Mouse (Mus musculus) heart, postnatal 0 days (tissue): Measurements from ENCODE around the gene Esrrg. TPM values are rescaled to one million over a fixed set of nuclear protein-coding genes. Genes with fewer than 3 reads are reported as not detected.
A peak's percentile ranks its signal among the peaks of the same experiment; 100 is the strongest.

Experiments
- ATAC-seq: fragments of 200-750 bp; cut with Nextera tagmentation; 2 replicates; pipeline ENCODE4 v1.8.0; 2017; ENCODE audit warnings: low read depth, moderate number of reproducible peaks, moderate library complexity; ENCODE audit not compliant: insufficient read depth
- DNase-seq: peaks from one replicate; pipeline ENCODE4 v3.0.0-alpha.2; 2016; ENCODE audit warnings: low spot score
- H3K27ac ChIP-seq: fragments of 300-500 bp; sonication (generic); 2 replicates; pipeline ENCODE4 v1.5.1; 2014; ENCODE audit warnings: low read depth, mild to moderate bottlenecking
- H3K27me3 ChIP-seq: fragments of 300-500 bp; sonication (generic); 2 replicates; pipeline ENCODE4 v1.6.1; 2014; ENCODE audit warnings: low read length, mixed read lengths; ENCODE audit not compliant: control insufficient read depth, insufficient read depth
- H3K36me3 ChIP-seq: fragments of 300-500 bp; sonication (generic); replicated peaks from 2 replicates; pipeline ENCODE4 v1.6.1; 2014; ENCODE audit warnings: low read length, mixed read lengths; ENCODE audit not compliant: control insufficient read depth, insufficient read depth
- H3K4me1 ChIP-seq: fragments of 300-500 bp; sonication (generic); 2 replicates; pipeline ENCODE4 v1.6.1; 2014; ENCODE audit warnings: antibody characterized with exemption; ENCODE audit not compliant: control insufficient read depth, insufficient read depth
- H3K4me2 ChIP-seq: fragments of 300-500 bp; sonication (generic); 2 replicates; pipeline ENCODE4 v1.6.1; 2014; ENCODE audit warnings: low read depth, mild to moderate bottlenecking, low read length, moderate library complexity
- H3K4me3 ChIP-seq: fragments of 300-500 bp; sonication (generic); 2 replicates; pipeline ENCODE4 v1.5.1; 2014; ENCODE audit warnings: low read depth, low read length
- H3K9ac ChIP-seq: fragments of 300-500 bp; sonication (generic); replicated peaks from 2 replicates; pipeline ENCODE4 v1.6.1; 2014; ENCODE audit warnings: low read depth, low read length, mixed read lengths
- H3K9me3 ChIP-seq: fragments of 300-500 bp; sonication (generic); replicated peaks from 2 replicates; pipeline ENCODE4 v1.6.1; 2016; ENCODE audit warnings: low read length; ENCODE audit not compliant: control insufficient read depth
- CTCF ChIP-seq: IDR thresholded peaks from 2 replicates; pipeline ENCODE4 v1.5.1; 2016; ENCODE audit warnings: antibody characterized with exemption, control low read depth, low read depth
- EP300 ChIP-seq: IDR thresholded peaks from 2 replicates; pipeline ENCODE4 v1.6.1; 2016; ENCODE audit warnings: antibody characterized with exemption, low read depth
- WGBS: fragments of 180-500 bp; shearing (Covaris S2); extraction: QIAGEN DNeasy Blood & Tissue Kit; methylation state at CpG from one replicate; pipeline ENCODE4 v1.1.7; 2014; 5-methylcytosine and 5-hydroxymethylcytosine counted together
- polyA plus RNA-seq: library from polyadenylated mRNA; unstranded; fragments of >200 nt; fragmentation: Nextera tagmentation; extraction: Ambion mirVana; gene quantifications from 2 replicates; pipeline ENCODE4 v1.2.1, GENCODE M21; 2015
- total RNA-seq: library from RNA; depleted of rRNA; stranded (reverse); fragments of >200 nt; gene quantifications from 2 replicates; pipeline ENCODE4 v1.2.3, GENCODE M21; 2014; ENCODE audit warnings: low replicate concordance

The Esrrg gene
- total and polyA plus RNA-seq, 2 experiments from 2014 or later, result 11.5 to 16.8 TPM

DNA sequence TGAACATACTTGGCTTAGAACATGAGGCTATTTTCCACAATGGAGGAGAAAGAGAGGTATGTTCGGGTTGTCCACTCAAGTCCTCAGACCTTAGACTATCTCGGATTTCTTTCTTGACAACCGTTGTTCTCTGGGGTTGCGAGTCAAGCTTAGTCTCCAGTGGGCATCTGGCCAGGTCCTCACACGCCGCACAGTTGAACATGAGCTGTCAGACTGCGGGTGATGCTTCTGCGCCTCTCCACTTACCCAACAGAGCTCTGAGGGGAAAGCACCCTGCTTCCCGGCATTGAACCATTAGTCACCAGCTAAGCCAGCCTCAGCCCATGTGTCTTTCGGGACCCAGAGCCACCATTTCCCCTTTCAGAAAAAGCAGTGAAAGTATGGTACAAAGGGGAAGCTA lies 633.2 kb downstream of the Esrrg start:
- Histone ChIP-seq H3K9ac (no peak overlapping the region), H3K27ac (no peak overlapping the region), H3K36me3 (no peaks in the 10 kb centered on the region), H3K9me3 (no peaks in the 10 kb centered on the region), H3K27me3 (no peaks in the 10 kb centered on the region), H3K4me2 (no peak overlapping the region), H3K4me1 (no peaks in the 10 kb centered on the region), H3K4me3 (no peak overlapping the region)
- ATAC-seq (no peak), DNase-seq (no peak)
- no peak for TF ChIP-seq EP300
- no peak for TF ChIP-seq CTCF
- 68% methylated on average over 10 of the region's 10 CpGs for WGBS

DNA sequence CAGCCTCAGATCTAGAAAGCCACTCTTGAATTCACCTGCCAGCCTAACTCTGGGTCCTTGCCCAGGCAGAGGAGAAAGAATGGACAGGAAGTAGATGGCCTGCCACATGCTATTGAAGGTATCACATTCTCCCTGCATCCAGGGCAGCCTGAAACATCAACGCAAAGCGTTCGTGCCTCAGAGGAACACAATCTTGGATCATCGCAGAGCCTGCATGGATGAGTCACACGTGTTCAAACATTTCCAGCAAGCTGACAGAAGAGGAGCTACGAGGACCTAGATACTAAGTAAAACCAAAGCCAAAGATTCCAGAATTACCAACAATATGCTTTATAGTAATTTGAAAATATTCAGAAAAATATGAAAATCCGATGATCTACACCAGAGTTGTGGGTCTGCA lies 648.9 kb downstream of the Esrrg start:
- H3K4me1 ChIP-seq, result no peaks in the 10 kb centered on the region
- WGBS, result 78% methylated on average over 7 of the region's 7 CpGs
- H3K4me3 ChIP-seq, result no peak overlapping the region
- no peak for DNase-seq
- H3K4me2 ChIP-seq, result no peak overlapping the region
- no peak overlapping the region for H3K27ac ChIP-seq
- TF ChIP-seq EP300, result no peak
- no peak for TF ChIP-seq CTCF
- no peaks in the 10 kb centered on the region for H3K36me3 ChIP-seq
- no peaks in the 10 kb centered on the region for H3K9me3 ChIP-seq
- H3K27me3 ChIP-seq, result no peaks in the 10 kb centered on the region
- no peak overlapping the region for H3K9ac ChIP-seq
- no peak for ATAC-seq

GRCm38 (mm10) chr1:188260259-188261107 lies 651.9 kb downstream of the Esrrg start:
- H3K27me3 ChIP-seq, result no peaks in the 10 kb centered on the region
- TF ChIP-seq CTCF (peak; percentile 16; the same call in 1 of the 2 replicates), EP300 (no peak)
- no peak overlapping the region for H3K4me2 ChIP-seq
- H3K36me3 ChIP-seq, result no peaks in the 10 kb centered on the region
- no peak overlapping the region for H3K9ac ChIP-seq
- H3K9me3 ChIP-seq, result no peaks in the 10 kb centered on the region
- H3K4me3 ChIP-seq, result no peak overlapping the region
- DNase-seq (no peak), ATAC-seq (no peak)
- H3K27ac ChIP-seq, result no peak overlapping the region
- no peaks in the 10 kb centered on the region for H3K4me1 ChIP-seq
- WGBS, result 69% methylated on average over 6 of the region's 6 CpGs

- no peaks in the 10 kb centered on the region for H3K27me3 ChIP-seq
- no peak for TF ChIP-seq CTCF
- no peak for TF ChIP-seq EP300
- no peak for DNase-seq
- 73% methylated on average over 10 of the region's 10 CpGs for WGBS
- H3K9me3 ChIP-seq, result no peaks in the 10 kb centered on the region
- H3K9ac ChIP-seq, result no peak within 1 kb of the TSS
- no peaks in the 10 kb centered on the region for H3K36me3 ChIP-seq
- no peak within 1 kb of the TSS for H3K27ac ChIP-seq
- no peak for ATAC-seq
- H3K4me1 ChIP-seq, result no peaks in the 10 kb centered on the region
- no peak within 1 kb of the TSS for H3K4me3 ChIP-seq
- no peak within 1 kb of the TSS for H3K4me2 ChIP-seq
Measured at GRCm38 (mm10) chr1:188261903-188262682, 653.5 kb downstream of the Esrrg start, which contains the start of gene Ush2a. Gene Ush2a, plus strand, starts transcription at chr1:188262023.
